Mouse (Mus musculus) C2C12 (cell line): ENCODE results near the gene Gm42791.

Experiments
- CTCF ChIP-seq: IDR thresholded peaks from one replicate; pipeline ENCODE4 v1.5.1; 2011; ENCODE audit not compliant: control insufficient read depth, insufficient read depth, insufficient read length
- MYOD1 ChIP-seq: IDR thresholded peaks from one replicate; pipeline ENCODE4 v1.6.1; 2011; ENCODE audit warnings: low read depth; ENCODE audit not compliant: control insufficient read depth, insufficient read length
- USF1 ChIP-seq: IDR thresholded peaks from one replicate; pipeline ENCODE4 v1.6.1; 2011; ENCODE audit warnings: low read depth, mild to moderate bottlenecking, control low read depth, moderate library complexity

- TF ChIP-seq CTCF: no peak
- no peak for TF ChIP-seq MYOD1
- TF ChIP-seq USF1: no peak
These were observed 95.6 kb downstream of the Gm42791 start for GRCm38 (mm10) chr5:148899361-148899760.
